Mouse (Mus musculus): ENCODE results near the gene Nkx1-1.

Gene Nkx1-1

DNA sequence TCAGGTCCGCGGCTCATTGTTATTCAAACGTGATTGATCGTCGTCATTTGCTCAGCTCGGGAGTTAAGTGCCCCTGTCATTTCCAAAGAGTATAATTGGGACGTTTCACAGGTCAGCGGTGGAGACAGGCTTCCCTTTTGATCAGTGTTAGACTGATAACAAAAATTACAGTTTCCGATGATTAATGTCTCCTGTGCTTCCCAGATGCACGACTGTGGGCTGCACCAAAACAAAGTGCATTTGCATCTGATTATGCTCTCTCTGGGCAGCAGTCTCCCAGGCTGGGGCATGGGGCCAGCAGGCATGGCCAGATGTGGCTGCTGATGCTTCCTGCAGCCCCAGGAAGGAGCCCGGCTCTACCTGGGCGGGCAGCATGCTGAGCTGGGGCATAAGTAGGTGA is 33.0 kb downstream of the Nkx1-1 start:
- no peak for DNase-seq

DNA sequence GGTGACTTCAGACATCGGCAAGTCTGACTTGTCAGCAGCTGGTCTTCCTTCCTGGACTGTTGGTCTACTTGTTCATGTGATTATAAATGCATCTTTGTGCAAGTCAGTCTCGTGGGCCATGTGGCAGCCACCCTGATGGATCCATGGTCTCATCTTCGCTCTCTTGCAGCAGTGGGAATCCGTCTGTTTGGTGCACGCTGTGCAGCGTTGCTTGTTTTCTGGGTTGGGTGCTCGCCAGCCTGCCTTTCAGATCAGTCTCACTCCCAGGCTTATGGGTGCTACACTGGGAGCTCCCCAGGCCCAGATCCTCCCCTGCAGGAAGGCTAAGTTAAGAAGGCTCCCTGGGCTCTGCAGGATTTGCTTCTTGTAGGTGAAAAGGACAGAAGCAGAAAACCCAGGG is 36.9 kb downstream of the Nkx1-1 start:
- no peak for DNase-seq

DNA sequence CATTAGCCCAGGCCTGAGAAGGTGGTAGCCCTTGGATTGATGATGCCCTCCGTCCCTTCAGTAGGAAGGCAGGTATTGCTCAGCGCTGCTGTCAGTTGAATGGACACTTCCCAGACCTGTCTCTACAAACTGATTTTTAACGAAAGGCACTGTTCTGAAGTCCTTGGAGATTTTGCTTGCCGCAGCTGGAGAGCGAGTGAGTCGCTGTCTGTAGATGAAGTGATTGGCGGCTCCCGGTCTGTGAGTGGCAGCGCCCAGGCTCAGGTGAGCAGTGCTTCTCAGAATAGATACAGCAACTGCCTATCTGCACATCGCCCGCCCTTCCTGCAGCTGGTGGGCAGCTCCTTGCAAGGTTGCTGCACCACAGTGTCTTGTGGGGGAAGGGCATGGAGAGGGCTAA is 38.1 kb downstream of the Nkx1-1 start:
- DNase-seq = no peak

DNA sequence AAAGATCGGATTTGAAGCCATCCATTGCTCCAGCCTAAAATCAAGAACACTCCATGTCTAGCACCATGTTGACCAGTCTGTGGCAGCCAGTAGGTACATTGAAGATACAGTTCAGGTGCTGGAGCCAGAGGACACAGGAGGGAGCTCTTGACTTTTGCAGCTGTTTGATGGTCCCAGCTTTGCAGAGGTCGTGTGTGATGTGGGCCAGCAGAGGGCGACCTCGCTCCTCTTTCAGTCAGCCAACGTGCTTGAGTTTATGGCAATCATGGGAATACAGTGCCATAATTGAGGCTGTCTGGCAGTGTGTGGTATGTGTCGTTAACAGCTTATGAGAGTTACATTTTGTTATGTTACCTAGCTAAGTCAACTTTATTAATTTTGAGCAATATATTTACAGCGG is 40.0 kb downstream of the Nkx1-1 start:
- DNase-seq = peak; percentile 79 to 90

DNA sequence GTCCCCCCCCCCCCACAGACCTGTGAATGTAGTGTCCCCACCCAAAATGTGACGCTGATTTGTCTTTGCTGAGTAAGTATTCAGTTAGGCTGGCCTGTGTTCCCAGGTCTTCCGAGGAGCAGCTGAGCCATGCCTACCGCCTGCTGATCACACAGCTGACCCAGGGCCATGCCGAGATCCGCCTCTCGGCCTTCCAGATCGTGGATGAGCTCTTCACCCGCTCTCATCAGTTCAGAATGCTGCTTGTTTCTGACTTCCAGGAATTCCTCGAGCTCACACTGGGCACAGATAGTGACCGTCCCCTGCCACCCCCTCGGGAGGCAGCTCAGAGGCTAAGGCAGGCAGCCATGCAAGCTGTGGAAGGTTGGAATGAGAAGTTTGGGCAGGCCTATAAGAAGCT is 46.2 kb downstream of the Nkx1-1 start:
- DNase-seq = no peak
